Mouse (Mus musculus) MEL (cell line): ENCODE results near the gene Fkbp8. TPM values are rescaled to one million over a fixed set of nuclear protein-coding genes. Genes with fewer than 3 reads are reported as not detected.

Source experiments
- DNase-seq: peaks from one replicate; pipeline ENCODE4 v3.0.0; 2011; ENCODE audit warnings: low read depth, low spot score
- H3K27ac ChIP-seq: 2 replicates; pipeline ENCODE4 v1.5.1; 2012; ENCODE audit warnings: low read depth, mild to moderate bottlenecking, control low read depth, low read length, moderate library complexity; ENCODE audit not compliant: control insufficient read depth
- H3K27me3 ChIP-seq, 2 experiments: fragments of 150-350 bp in 1 of 2; sonication (generic) in 1 of 2; 2 replicates each; pipeline ENCODE4 v1.6.1; 2012; ENCODE audit warnings: low read length in 2 of 2, mild to moderate bottlenecking in 2 of 2, improper control_type of control experiment in 1 of 2, moderate library complexity in 1 of 2; ENCODE audit not compliant: insufficient read depth in 2 of 2, control insufficient read depth in 1 of 2
- H3K36me3 ChIP-seq, 2 experiments: 2 replicates each; pipeline ENCODE4 v1.6.1; 2012 to 2014; ENCODE audit warnings: low read length in 2 of 2, improper control_type of control experiment in 1 of 2, inconsistent platforms in 1 of 2, mild to moderate bottlenecking in 1 of 2; ENCODE audit not compliant: insufficient read depth in 2 of 2, control insufficient read depth in 1 of 2
- H3K4me1 ChIP-seq, 2 experiments: fragments of 150-350 bp in 1 of 2; sonication (generic) in 1 of 2; 2 replicates each; pipeline ENCODE4 v1.6.1; 2012; ENCODE audit warnings: low read length in 2 of 2, improper control_type of control experiment in 1 of 2, mild to moderate bottlenecking in 1 of 2; ENCODE audit not compliant: insufficient read depth in 2 of 2, control insufficient read depth in 1 of 2
- H3K4me3 ChIP-seq, 2 experiments: fragments of 150-350 bp in 1 of 2; sonication (generic) in 1 of 2; 2 replicates each; pipeline ENCODE4 v1.5.1; 2012; ENCODE audit warnings: low read depth in 2 of 2, low read length in 2 of 2, mild to moderate bottlenecking in 2 of 2, moderate library complexity in 2 of 2, control low read depth in 1 of 2, improper control_type of control experiment in 1 of 2; ENCODE audit not compliant: control insufficient read depth in 1 of 2, insufficient read depth in 1 of 2
- H3K79me2 ChIP-seq: 2 replicates; pipeline ENCODE4 v1.6.1; 2012; ENCODE audit warnings: mild to moderate bottlenecking, low read length, moderate library complexity; ENCODE audit not compliant: control insufficient read depth, poor library complexity, insufficient read depth
- H3K9ac ChIP-seq: 2 replicates; pipeline ENCODE4 v1.6.1; 2012; ENCODE audit warnings: low read depth, mild to moderate bottlenecking, control low read depth, low read length, moderate library complexity; ENCODE audit not compliant: control insufficient read depth, poor library complexity, severe bottlenecking
- H3K9me3 ChIP-seq: fragments of 150-350 bp; sonication (generic); replicated peaks from 2 replicates; pipeline ENCODE4 v1.6.1; 2012; ENCODE audit warnings: mild to moderate bottlenecking, low read length, improper control_type of control experiment, moderate library complexity; ENCODE audit not compliant: insufficient read depth
- BHLHE40 ChIP-seq: IDR thresholded peaks from 2 replicates; pipeline ENCODE4 v1.6.1; 2012; ENCODE audit warnings: low read depth, mild to moderate bottlenecking, inconsistent platforms, low read length, improper control_type of control experiment, borderline replicate concordance
- ELF1 ChIP-seq: IDR thresholded peaks from 2 replicates; pipeline ENCODE4 v1.6.1; 2014; ENCODE audit warnings: low read depth, mild to moderate bottlenecking, inconsistent platforms, low read length, improper control_type of control experiment, moderate library complexity
- EP300 ChIP-seq, 2 experiments: IDR thresholded peaks; 2 replicates each; pipeline ENCODE4 v1.6.1; 2011; ENCODE audit warnings: improper control_type of control experiment in 2 of 2, low read length in 2 of 2, low read depth in 1 of 2, mild to moderate bottlenecking in 1 of 2
- GABPA ChIP-seq: IDR thresholded peaks from 2 replicates; pipeline ENCODE4 v1.6.1; 2012; ENCODE audit warnings: low read depth, mild to moderate bottlenecking, inconsistent platforms, low read length, improper control_type of control experiment, moderate library complexity
- JUND ChIP-seq: IDR thresholded peaks from 2 replicates; pipeline ENCODE4 v1.6.1; 2011; ENCODE audit warnings: low read depth, mild to moderate bottlenecking, improper control_type of control experiment, low read length
- MAFK ChIP-seq: IDR thresholded peaks from 2 replicates; pipeline ENCODE4 v1.6.1; 2011; ENCODE audit warnings: low read depth, mild to moderate bottlenecking, low read length, improper control_type of control experiment, borderline replicate concordance
- MAZ ChIP-seq: IDR thresholded peaks from 2 replicates; pipeline ENCODE4 v1.6.1; 2012; ENCODE audit warnings: low read depth, mild to moderate bottlenecking, inconsistent platforms, low read length, improper control_type of control experiment
- MEF2A ChIP-seq: IDR thresholded peaks from 2 replicates; pipeline ENCODE4 v1.6.1; 2014; ENCODE audit warnings: low read depth, mild to moderate bottlenecking, inconsistent platforms, low read length, improper control_type of control experiment; ENCODE audit not compliant: poor library complexity, insufficient replicate concordance, severe bottlenecking; ENCODE audit errors: extremely low read depth
- MXI1 ChIP-seq: IDR thresholded peaks from 2 replicates; pipeline ENCODE4 v1.6.1; 2011; ENCODE audit warnings: mild to moderate bottlenecking, low read depth, low read length, improper control_type of control experiment
- MYC ChIP-seq: IDR thresholded peaks from 2 replicates; pipeline ENCODE4 v1.6.1; 2011; ENCODE audit warnings: low read depth, mild to moderate bottlenecking, low read length, improper control_type of control experiment, moderate library complexity
- NELFE ChIP-seq: IDR thresholded peaks from 2 replicates; pipeline ENCODE4 v1.6.1; 2011; ENCODE audit warnings: low read depth, low read length, improper control_type of control experiment
- NRF1 ChIP-seq: IDR thresholded peaks from 2 replicates; pipeline ENCODE4 v1.6.1; 2014; ENCODE audit warnings: low read depth, mild to moderate bottlenecking, inconsistent platforms, low read length, improper control_type of control experiment, moderate library complexity; ENCODE audit not compliant: poor library complexity, insufficient read depth, severe bottlenecking
- POLR2A ChIP-seq, 2 experiments: IDR thresholded peaks; 2 replicates each; pipeline ENCODE4 v1.6.1; 2011 to 2012; ENCODE audit warnings: low read length in 2 of 2, mild to moderate bottlenecking in 2 of 2, control low read depth in 1 of 2, improper control_type of control experiment in 1 of 2, low read depth in 1 of 2, moderate library complexity in 1 of 2; ENCODE audit not compliant: control insufficient read depth in 1 of 2, insufficient read depth in 1 of 2, poor library complexity in 1 of 2
- RAD21 ChIP-seq: IDR thresholded peaks from 2 replicates; pipeline ENCODE4 v1.6.1; 2011; ENCODE audit warnings: mild to moderate bottlenecking, low read depth, low read length, improper control_type of control experiment
- RCOR1 ChIP-seq: IDR thresholded peaks from 2 replicates; pipeline ENCODE4 v1.6.1; 2012; ENCODE audit warnings: low read depth, mild to moderate bottlenecking, inconsistent platforms, low read length, improper control_type of control experiment
- SMC3 ChIP-seq: IDR thresholded peaks from 2 replicates; pipeline ENCODE4 v1.6.1; 2011; ENCODE audit warnings: low read depth, low read length, improper control_type of control experiment
- TBP ChIP-seq: IDR thresholded peaks from 2 replicates; pipeline ENCODE4 v1.8.0; 2011; ENCODE audit warnings: low read depth, low read length, improper control_type of control experiment
- TCF12 ChIP-seq: IDR thresholded peaks from 2 replicates; pipeline ENCODE4 v1.6.1; 2014; ENCODE audit warnings: low read depth, mild to moderate bottlenecking, inconsistent platforms, low read length, improper control_type of control experiment, moderate library complexity
- ZNF384 ChIP-seq: IDR thresholded peaks from 2 replicates; pipeline ENCODE4 v1.6.1; 2012; ENCODE audit warnings: low read depth, mild to moderate bottlenecking, inconsistent platforms, low read length, improper control_type of control experiment
- polyA plus RNA-seq, 2 experiments: library from polyadenylated mRNA; stranded (reverse) in 1 of 2; unstranded in 1 of 2; fragments of >175 nt in 1 of 2; fragments of >200 nt in 1 of 2; gene quantifications; 2 replicates each; pipeline versions ENCODE4 v1.2.1 to v1.2.4; 2012; ENCODE audit warnings: low replicate concordance in 2 of 2, low read depth in 1 of 2; ENCODE audit not compliant: insufficient read length in 2 of 2, insufficient read depth in 1 of 2, missing spikeins in 1 of 2
- total RNA-seq: library from RNA; depleted of rRNA; stranded (reverse); fragments of 300-350 nt; gene quantifications from 2 replicates; pipeline ENCODE4 v1.2.3, GENCODE M21; 2012

The Fkbp8 gene
- total and polyA plus RNA-seq, 3 experiments = 215 to 349 TPM; not detected in 1

GRCm38 (mm10) chr8:70481908-70482307 is 45.6 kb upstream of the Fkbp8 start:
- no peak overlapping the region for H3K4me3 ChIP-seq
- no peak for TF ChIP-seq EP300 (IDR thresholded peaks at IDR 0.05; ENCODE audit: low read depth in 1 of 2, low read length in 2 of 2)
- TF ChIP-seq MXI1 = no peak

GRCm38 (mm10) chr8:70482943-70483342 is 44.6 kb upstream of the Fkbp8 start:
- no peak overlapping the region for H3K4me3 ChIP-seq
- H3K9me3 ChIP-seq = no peaks in the 10 kb centered on the region
- H3K27ac ChIP-seq = no peak overlapping the region
- no peaks in the 10 kb centered on the region for H3K79me2 ChIP-seq
- peaks cover 2 to 8% of the 10 kb centered on the region in 2 experiments; a peak in 2 of 4 replicates for H3K27me3 ChIP-seq
- H3K9ac ChIP-seq = no peak overlapping the region
- peaks cover 0 to 2% of the 10 kb centered on the region in 2 experiments; a peak in 1 of 4 replicates for H3K36me3 ChIP-seq
- peaks cover 0 to 5% of the 10 kb centered on the region in 2 experiments; a peak in 3 of 4 replicates for H3K4me1 ChIP-seq
- no peak for DNase-seq
- no peak for TF ChIP-seq RCOR1
- no peak for TF ChIP-seq JUND
- no peak for TF ChIP-seq MAZ
- no peak for TF ChIP-seq RAD21
- TF ChIP-seq TCF12 = no peak
- no peak for TF ChIP-seq ELF1
- TF ChIP-seq GABPA = no peak
- no peak for TF ChIP-seq MAFK
- TF ChIP-seq, all 39 proteins: peak for 0

More at GRCm38 (mm10) chr8:70481908-70482307, 45.6 kb upstream of the Fkbp8 start:
- H3K79me2 ChIP-seq = no peaks in the 10 kb centered on the region
- no peak overlapping the region for H3K27ac ChIP-seq
- DNase-seq = no peak
- H3K9ac ChIP-seq = no peak overlapping the region
- H3K27me3 ChIP-seq = peaks cover 2 to 8% of the 10 kb centered on the region in 2 experiments; a peak in 2 of 4 replicates
- peaks cover 0 to 3% of the 10 kb centered on the region in 2 experiments; a peak in 1 of 4 replicates for H3K36me3 ChIP-seq
- peaks cover 0 to 7% of the 10 kb centered on the region in 2 experiments; a peak in 3 of 4 replicates for H3K4me1 ChIP-seq
- H3K9me3 ChIP-seq = no peaks in the 10 kb centered on the region

- H3K27ac ChIP-seq = no peak overlapping the region
- no peaks in the 10 kb centered on the region for H3K9me3 ChIP-seq
- H3K4me3 ChIP-seq = no peak overlapping the region
- peaks cover 2 to 5% of the 10 kb centered on the region in 2 experiments; a peak in 2 of 4 replicates for H3K27me3 ChIP-seq
- no peak overlapping the region for H3K9ac ChIP-seq
- no peaks in the 10 kb centered on the region for H3K4me1 ChIP-seq
- H3K36me3 ChIP-seq = no peaks in the 10 kb centered on the region
- H3K79me2 ChIP-seq = no peaks in the 10 kb centered on the region
- DNase-seq = no peak
- TF ChIP-seq NRF1 (no peak), SMC3 (no peak), TCF12 (no peak), POLR2A (IDR thresholded peaks at IDR 0.05; ENCODE audit: control insufficient read depth in 1 of 2, insufficient read depth in 1 of 2, low read depth in 1 of 2, low read length in 2 of 2, poor library complexity in 1 of 2) (no peak), MEF2A (no peak), BHLHE40 (no peak), ZNF384 (no peak), TBP (no peak), NELFE (no peak), MYC (no peak), ELF1 (no peak)
Observed at GRCm38 (mm10) chr8:70486191-70486681, 41.3 kb upstream of the Fkbp8 start.
